Mouse (Mus musculus) thymus, postnatal 4 days (tissue): ENCODE measurements at regions not wholly inside any gene's neighbourhood (a gene's known extent, or its start where the extent isn't known, plus 50 kb on each side); places are given as distances from the start of the nearest gene placed in this dataset.
"Not testable (repeated sequence)": the region's sequence is repeated elsewhere in the genome, so short reads cannot be mapped to it uniquely, and the experiment has no call there.

Source experiments
- DNase-seq: peaks from one replicate; pipeline ENCODE4 v3.0.0; 2021

GRCm38 (mm10) chr2:128270377-128271129 lies 144.7 kb downstream of the Bcl2l11 start:
- DNase-seq = no peak

GRCm38 (mm10) chr2:128272789-128273188 lies 147.0 kb downstream of the Bcl2l11 start:
- no peak for DNase-seq

- DNase-seq = no peak
These were observed 147.5 kb downstream of the Bcl2l11 start for GRCm38 (mm10) chr2:128273292-128273691.

GRCm38 (mm10) chr2:128276337-128276736 lies 150.5 kb downstream of the Bcl2l11 start:
- DNase-seq = no peak

- no peak for DNase-seq
These were observed 151.7 kb downstream of the Bcl2l11 start for GRCm38 (mm10) chr2:128277387-128278123.

GRCm38 (mm10) chr2:128278124-128278432 lies 152.2 kb downstream of the Bcl2l11 start:
- no peak for DNase-seq

- DNase-seq = no peak
These were observed 152.8 kb downstream of the Bcl2l11 start for GRCm38 (mm10) chr2:128278608-128279081.

GRCm38 (mm10) chr2:128279127-128279710 lies 153.4 kb downstream of the Bcl2l11 start:
- no peak for DNase-seq

GRCm38 (mm10) chr2:128282591-128282990 lies 156.8 kb downstream of the Bcl2l11 start:
- DNase-seq = no peak

- DNase-seq = no peak
These were observed 159.1 kb downstream of the Bcl2l11 start for GRCm38 (mm10) chr2:128284822-128285421.

- no peak for DNase-seq
These were observed 159.6 kb downstream of the Bcl2l11 start for GRCm38 (mm10) chr2:128285457-128285856.

- DNase-seq = no peak
These were observed 162.3 kb downstream of the Bcl2l11 start for GRCm38 (mm10) chr2:128288138-128288551.

- no peak for DNase-seq
These were observed 164.8 kb downstream of the Bcl2l11 start for GRCm38 (mm10) chr2:128290609-128291008.

- no peak for DNase-seq
These were observed 168.8 kb downstream of the Bcl2l11 start for GRCm38 (mm10) chr2:128294610-128295009.

GRCm38 (mm10) chr2:128295018-128295424 lies 169.2 kb downstream of the Bcl2l11 start:
- DNase-seq = peak; percentile 72

GRCm38 (mm10) chr2:128295726-128296234 lies 169.9 kb downstream of the Bcl2l11 start:
- DNase-seq = no peak

- DNase-seq = not testable (repeated sequence)
These were observed 170.6 kb downstream of the Bcl2l11 start for GRCm38 (mm10) chr2:128296423-128296822.

GRCm38 (mm10) chr2:128296897-128297296 lies 171.1 kb downstream of the Bcl2l11 start:
- DNase-seq = peak; percentile 33

- DNase-seq = no peak
These were observed 172.0 kb downstream of the Bcl2l11 start for GRCm38 (mm10) chr2:128297821-128298220.

GRCm38 (mm10) chr2:128298996-128299395 lies 173.2 kb downstream of the Bcl2l11 start:
- no peak for DNase-seq

- no peak for DNase-seq
These were observed 175.9 kb downstream of the Bcl2l11 start for GRCm38 (mm10) chr2:128301709-128302108.

GRCm38 (mm10) chr2:128304063-128304712 lies 178.3 kb downstream of the Bcl2l11 start:
- no peak for DNase-seq

GRCm38 (mm10) chr2:128306693-128307092 lies 180.9 kb downstream of the Bcl2l11 start:
- DNase-seq = no peak
